Mouse (Mus musculus) heart, adult 11 months (tissue): ENCODE results near the gene Frmpd1.

Experiments
- DNase-seq: peaks from one replicate; pipeline ENCODE4 v3.0.0; 2022

Gene Frmpd1

DNA sequence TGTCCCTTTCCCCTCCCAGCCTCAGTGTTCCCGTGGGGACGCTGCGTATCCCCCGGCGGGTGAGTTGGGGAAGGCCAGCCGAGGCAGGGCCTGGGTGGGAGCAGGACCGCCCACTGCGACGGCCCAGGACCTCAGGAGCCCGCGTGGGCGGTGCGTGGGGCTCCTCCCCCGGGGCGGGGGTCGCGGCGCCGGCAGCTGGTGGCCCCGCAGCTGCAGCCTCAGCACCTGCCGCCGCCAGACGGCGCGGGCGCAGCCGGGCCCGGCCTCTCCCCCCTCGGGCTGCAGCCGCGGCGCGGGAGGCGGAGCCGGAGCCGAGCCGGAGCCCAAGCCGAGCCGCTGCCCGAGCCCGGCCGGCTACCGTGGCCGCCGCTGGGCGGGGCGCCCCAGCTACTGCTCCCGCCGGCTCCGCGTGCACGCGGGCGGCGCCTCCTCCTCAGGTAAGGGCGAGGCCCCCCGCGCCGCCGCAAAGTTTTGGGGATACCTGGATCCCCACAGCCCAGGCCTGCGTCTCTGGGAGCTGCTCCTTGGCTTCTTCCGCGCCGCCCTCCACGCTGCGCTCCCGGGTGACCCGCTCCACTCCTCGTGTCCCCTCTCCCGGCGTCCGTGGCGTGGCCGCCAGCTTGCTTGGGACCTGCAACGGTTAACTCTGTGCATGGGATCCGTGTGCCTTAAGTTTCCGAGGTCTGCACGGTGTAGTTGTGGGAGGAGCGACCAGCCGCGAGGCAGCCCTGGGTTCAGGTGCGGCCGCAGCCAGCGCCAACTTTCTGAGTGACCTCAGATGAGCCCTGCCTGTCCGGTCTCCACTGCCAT is at the start of gene Frmpd1:
Gene Frmpd1 (plus strand): TSS at position 355 of the 810 bp plus-strand sequence.
- DNase-seq = peak; percentile 94

DNA sequence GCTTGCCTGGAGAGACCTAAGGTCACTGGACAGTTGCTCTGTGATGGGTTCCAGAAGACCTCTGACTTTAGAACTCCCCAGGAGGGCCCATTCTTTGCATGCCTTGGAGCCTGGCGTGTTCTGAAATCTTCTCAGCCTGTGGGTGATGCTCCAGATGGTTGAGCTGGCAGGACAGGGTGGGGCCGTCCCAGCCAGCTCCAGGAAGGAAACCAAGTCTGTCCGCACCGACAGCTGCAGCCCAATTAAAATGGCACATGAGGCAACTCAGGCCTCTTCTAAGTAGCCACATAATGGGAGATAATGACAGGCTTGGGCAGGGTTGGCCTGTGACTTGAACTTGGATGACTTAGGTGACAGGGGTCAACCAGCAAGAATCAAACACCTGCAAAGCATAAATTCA is 47.0 kb upstream of the Frmpd1 start:
- DNase-seq = no peak

- DNase-seq = peak; percentile 91
These were observed 42.8 kb upstream of the Frmpd1 start for GRCm38 (mm10) chr4:45141835-45142234.

DNA sequence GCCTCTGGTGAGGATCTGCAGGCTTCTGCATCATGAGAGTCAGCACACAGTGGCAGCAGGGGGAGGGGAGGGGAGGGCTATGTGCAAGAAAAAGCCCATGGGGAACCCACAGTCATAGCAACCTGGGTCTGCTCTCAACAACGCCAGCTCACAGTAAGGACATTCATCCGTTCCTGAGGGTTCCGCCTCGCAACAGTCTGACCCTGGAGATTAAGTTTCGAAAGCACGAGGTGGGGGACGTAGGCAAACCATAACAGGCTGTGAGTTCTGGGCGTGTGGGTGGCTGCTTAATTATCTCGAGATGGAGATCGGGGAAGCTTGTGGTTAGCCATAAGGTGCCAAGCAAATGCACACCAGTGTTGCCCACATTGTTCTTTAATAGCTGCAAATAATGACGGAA is 42.3 kb upstream of the Frmpd1 start:
- peak; percentile 90 for DNase-seq

GRCm38 (mm10) chr4:45143005-45143404 is 41.7 kb upstream of the Frmpd1 start:
- no peak for DNase-seq

GRCm38 (mm10) chr4:45156433-45156832 is 28.2 kb upstream of the Frmpd1 start:
- peak; percentile 61 for DNase-seq

DNA sequence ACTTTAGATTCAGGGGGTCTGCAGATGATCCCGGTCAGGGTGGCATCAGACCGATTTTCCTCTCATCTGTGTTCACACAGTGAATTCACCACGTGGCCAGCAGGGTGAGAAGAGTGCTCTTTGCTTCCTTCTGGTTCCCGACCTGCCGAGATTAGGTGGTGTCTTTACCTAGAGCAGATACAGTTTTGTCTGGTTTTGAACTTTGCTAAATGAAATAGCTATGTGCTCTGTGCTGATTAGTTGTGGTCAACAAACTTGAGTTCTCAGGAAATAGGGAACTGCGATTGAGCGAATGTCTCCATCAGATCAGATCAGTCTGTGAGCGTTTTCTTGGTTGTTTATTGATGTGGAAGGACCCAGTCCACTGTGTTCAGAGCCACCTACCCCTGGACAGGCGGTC is 26.1 kb upstream of the Frmpd1 start:
- no peak for DNase-seq

DNA sequence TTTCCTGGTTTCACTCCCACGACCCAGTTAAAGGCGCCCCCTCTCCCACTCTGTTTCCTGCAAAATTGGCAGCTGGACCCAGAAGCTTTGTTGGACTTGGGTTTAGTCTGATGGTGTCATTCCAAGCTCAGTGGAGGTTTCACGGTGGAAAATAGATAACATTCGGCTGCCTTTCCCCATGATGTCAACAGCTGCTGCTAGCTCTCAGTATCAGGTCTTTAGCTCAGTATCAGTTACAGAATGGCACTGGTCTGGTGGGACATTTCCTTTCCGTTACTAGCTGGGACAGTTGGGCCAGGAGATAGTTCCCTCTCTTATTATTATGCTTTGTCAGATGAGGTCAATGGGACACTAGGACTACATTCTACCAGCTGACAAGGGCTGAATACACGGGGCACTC is 23.9 kb upstream of the Frmpd1 start:
- DNase-seq = peak; percentile 78

GRCm38 (mm10) chr4:45163711-45164110 is 21.0 kb upstream of the Frmpd1 start:
- peak; percentile 67 for DNase-seq

- no peak for DNase-seq
These were observed 19.2 kb upstream of the Frmpd1 start for GRCm38 (mm10) chr4:45165477-45165876.

- no peak for DNase-seq
These were observed 18.7 kb upstream of the Frmpd1 start for GRCm38 (mm10) chr4:45165955-45166354.

DNA sequence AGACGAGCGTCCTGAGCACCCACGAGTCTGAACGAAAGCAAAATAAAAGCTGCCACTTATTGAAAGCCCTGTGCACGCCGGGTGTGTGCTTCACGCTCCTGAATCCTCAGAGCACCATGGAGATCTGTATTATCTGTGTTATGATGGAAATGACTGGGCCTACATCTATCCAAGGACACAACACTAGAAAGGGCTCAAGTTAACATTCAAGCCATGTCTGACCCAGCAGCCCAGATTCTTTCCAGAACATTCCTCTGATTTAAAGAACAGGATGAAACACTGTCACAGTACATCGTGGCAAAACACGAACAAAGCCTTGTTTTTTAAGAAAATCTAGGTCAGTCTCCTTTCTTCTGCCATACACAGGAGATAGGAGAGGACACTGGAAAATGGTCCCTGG is 13.3 kb upstream of the Frmpd1 start:
- DNase-seq = peak; percentile 29

GRCm38 (mm10) chr4:45183818-45184520 is 706 bp upstream of the Frmpd1 start:
- DNase-seq = peak; percentile 76

GRCm38 (mm10) chr4:45185331-45185669 is 625 bp downstream of the Frmpd1 start:
- no peak for DNase-seq

- DNase-seq = no peak
These were observed 13.6 kb downstream of the Frmpd1 start for GRCm38 (mm10) chr4:45198296-45198695.

DNA sequence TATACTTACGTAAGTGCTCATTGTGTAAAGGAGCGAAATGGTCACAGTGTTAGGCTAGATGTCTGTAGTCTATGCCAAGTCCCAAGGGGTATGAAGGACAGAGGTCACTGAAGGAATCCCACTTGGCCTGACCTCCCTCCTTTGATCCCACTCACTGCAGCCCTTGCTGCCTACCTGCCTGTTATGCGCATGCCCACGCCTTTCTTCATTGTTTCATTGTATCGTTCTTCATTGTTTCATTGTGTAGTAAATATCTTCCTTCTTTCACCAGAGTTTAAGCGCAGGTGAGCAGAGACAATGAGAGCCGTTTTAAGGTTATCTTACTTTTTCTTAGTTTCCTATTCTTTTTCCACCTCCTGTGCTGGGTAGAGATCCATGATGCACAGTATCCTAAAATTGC is 18.6 kb downstream of the Frmpd1 start:
- no peak for DNase-seq

DNA sequence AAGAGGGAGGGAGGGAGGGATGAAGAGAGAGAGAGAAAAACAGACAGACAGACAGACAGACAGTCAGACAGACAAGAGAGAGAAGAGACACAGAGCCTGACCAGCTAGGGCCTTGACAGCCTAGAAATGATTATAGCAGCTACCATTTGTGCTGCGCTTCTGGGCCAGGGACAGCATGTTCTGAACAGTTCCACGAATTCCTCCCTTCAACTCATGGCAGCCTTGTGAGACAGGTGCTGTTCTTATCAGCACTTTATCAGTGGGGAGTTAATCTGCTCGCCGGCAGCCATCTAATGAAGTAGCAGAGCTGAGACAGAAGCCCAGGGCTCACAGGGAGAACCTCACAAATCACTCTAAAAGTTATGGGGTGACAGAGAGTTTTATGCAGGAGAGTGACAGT is 22.8 kb downstream of the Frmpd1 start:
- DNase-seq = no peak

GRCm38 (mm10) chr4:45208832-45209363 is 24.2 kb downstream of the Frmpd1 start:
- no peak for DNase-seq

GRCm38 (mm10) chr4:45212342-45213063 is 27.8 kb downstream of the Frmpd1 start:
- DNase-seq = no peak

GRCm38 (mm10) chr4:45219946-45220345 is 35.3 kb downstream of the Frmpd1 start:
- no peak for DNase-seq

DNA sequence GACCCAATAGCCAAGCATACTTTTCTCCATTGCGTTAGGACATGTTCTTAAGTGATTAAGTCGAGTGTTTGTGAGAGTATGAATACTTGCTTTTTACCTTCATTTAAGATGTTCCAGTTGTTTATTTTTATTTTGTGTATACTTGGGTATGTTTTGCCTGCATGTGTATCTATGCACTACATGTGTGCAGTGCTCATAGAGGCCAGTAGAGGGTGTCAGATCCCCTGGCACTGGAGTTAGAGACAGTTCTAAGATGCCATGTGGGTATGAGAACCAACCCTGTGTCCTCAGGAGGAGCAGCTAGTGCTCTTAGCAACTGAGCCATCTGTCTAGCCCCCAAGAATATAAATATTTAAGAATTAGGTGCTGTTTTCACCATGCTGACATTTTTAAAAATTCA is 37.7 kb downstream of the Frmpd1 start:
- no peak for DNase-seq

- no peak for DNase-seq
These were observed 45.6 kb downstream of the Frmpd1 start for GRCm38 (mm10) chr4:45230263-45230662.

DNA sequence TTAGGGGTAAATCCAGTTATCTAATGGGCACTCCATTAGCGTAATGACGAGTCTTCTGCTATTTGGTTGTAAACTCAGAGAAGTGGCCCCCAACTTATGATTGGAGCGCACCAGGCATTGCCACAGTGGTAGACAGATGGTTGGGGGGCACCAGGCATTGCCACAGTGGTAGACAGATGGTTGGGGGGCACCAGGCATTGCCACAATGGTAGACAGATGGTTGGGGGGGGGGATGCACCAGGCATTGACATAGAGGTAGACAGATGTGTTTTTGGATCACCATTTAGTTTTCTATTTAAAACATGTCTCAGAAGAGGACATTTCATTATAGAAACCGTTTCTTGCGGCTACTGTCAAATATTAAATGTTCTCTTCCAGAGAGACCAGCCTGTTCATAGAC is 53.6 kb downstream of the Frmpd1 start:
- no peak for DNase-seq

DNA sequence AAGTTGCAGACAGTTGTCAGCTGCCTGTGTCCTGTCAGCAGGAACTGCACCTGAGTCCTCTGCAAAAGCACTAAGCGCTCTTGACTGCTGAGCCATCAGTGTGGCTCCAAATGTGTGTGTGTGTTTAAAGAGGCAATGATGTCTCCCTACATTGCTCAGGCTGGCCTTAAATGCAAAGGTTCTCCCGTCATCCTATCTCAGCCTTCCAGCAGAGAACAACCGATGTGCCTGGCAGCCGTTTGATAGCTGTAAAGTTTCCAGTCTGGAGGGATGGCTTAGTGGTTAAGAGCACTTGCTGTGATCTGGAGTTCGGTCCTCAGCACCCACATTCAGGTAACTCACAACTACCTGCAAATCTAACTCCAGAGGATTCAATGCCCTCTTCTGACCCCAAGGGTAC is 56.7 kb downstream of the Frmpd1 start:
- DNase-seq = no peak
